Mouse (Mus musculus): ENCODE results near the gene Tnrc6a. TPM values are rescaled to one million over a fixed set of nuclear protein-coding genes. Genes with fewer than 3 reads are reported as not detected.

Tnrc6a gene
- polyA plus RNA-seq, 1 experiment from 2014 or later, result 42.0 TPM

DNA sequence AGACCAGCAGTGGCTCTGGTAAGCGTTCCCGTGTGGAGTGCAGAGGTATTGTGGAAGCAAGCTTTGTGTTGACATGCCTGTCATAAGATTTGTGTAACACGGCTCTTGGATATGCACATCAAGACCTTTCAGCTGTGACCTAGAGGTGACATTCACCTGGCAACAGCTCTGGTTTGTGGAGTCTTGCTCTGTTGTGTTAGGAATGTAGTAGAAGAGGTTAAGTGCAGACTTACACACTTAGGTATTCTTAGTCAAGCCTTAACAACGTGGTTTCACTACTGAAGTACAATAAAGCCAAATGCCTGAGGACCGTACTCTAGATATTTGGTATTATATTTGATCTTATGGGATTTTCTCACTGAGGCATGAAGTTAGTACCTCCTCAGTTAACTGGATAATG, 48.4 kb downstream of the Tnrc6a start:
- H3K27me3 ChIP-seq (replicated peaks; ENCODE audit: control insufficient read depth, insufficient read depth, low read length), result no peaks in the 10 kb centered on the region
- no peak overlapping the region for H3K4me3 ChIP-seq (ENCODE audit: low read depth, low read length)
- no peaks in the 10 kb centered on the region for H3K4me1 ChIP-seq (replicated peaks; ENCODE audit: control insufficient read depth, insufficient read depth, low read length)
- H3K9ac ChIP-seq (ENCODE audit: low read depth, low read length), result no peak overlapping the region
- TF ChIP-seq CTCF (IDR thresholded peaks at IDR 0.05; ENCODE audit: low read depth), result no peak
- H3K4me2 ChIP-seq (replicated peaks; ENCODE audit: low read depth), result no peak overlapping the region
- no peak for ATAC-seq
- no peak overlapping the region for H3K27ac ChIP-seq (ENCODE audit: low read depth, low read length)
- peaks cover 67% of the 10 kb centered on the region for H3K36me3 ChIP-seq (ENCODE audit: control insufficient read depth, insufficient read depth)
- WGBS, result 91% methylated on average over 5 of the region's 5 CpGs
- H3K9me3 ChIP-seq (ENCODE audit: control insufficient read depth), result no peaks in the 10 kb centered on the region

DNA sequence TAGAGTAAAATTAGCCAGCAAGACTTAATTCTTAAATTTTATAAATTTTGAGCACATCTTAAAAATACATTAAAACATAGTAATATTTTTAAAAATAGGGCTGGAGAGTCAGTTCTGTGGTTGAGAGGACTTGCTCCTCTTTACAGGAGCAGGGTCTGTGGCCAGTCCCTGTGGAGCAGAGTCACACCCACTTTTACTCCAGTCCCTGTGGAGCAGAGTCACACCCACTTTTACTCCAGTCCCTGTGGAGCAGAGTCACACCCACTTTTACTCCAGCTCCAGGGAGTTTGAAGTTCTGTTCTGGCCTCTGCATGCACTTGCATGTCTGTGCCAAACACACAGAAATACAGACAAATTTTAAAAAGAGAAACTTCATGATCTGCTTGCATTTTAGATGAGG, 53.5 kb downstream of the Tnrc6a start:
- H3K4me1 ChIP-seq (replicated peaks; ENCODE audit: control insufficient read depth, insufficient read depth, low read length), result no peaks in the 10 kb centered on the region
- no peaks in the 10 kb centered on the region for H3K9me3 ChIP-seq (ENCODE audit: control insufficient read depth)
- no peak overlapping the region for H3K4me3 ChIP-seq (ENCODE audit: low read depth, low read length)
- ATAC-seq, result peak; percentile 59; the same call in 1 of the 2 replicates
- no peak overlapping the region for H3K27ac ChIP-seq (ENCODE audit: low read depth, low read length)
- H3K27me3 ChIP-seq (replicated peaks; ENCODE audit: control insufficient read depth, insufficient read depth, low read length), result no peaks in the 10 kb centered on the region
- no peak overlapping the region for H3K4me2 ChIP-seq (replicated peaks; ENCODE audit: low read depth)
- peaks cover 59% of the 10 kb centered on the region for H3K36me3 ChIP-seq (ENCODE audit: control insufficient read depth, insufficient read depth)
- TF ChIP-seq CTCF (IDR thresholded peaks at IDR 0.05; ENCODE audit: low read depth), result no peak
- no peak overlapping the region for H3K9ac ChIP-seq (ENCODE audit: low read depth, low read length)

GRCm38 (mm10) chr7:123181787-123182701, 58.4 kb downstream of the Tnrc6a start:
- no peak for ATAC-seq
- H3K4me1 ChIP-seq (replicated peaks; ENCODE audit: control insufficient read depth, insufficient read depth, low read length), result no peaks in the 10 kb centered on the region
- no peaks in the 10 kb centered on the region for H3K9me3 ChIP-seq (ENCODE audit: control insufficient read depth)
- peaks cover 73% of the 10 kb centered on the region for H3K36me3 ChIP-seq (ENCODE audit: control insufficient read depth, insufficient read depth)
- TF ChIP-seq CTCF (IDR thresholded peaks at IDR 0.05; ENCODE audit: low read depth), result no peak
- H3K4me3 ChIP-seq (ENCODE audit: low read depth, low read length), result no peak overlapping the region
- WGBS, result 75% methylated on average over 20 of the region's 20 CpGs
- no peak overlapping the region for H3K9ac ChIP-seq (ENCODE audit: low read depth, low read length)
- no peaks in the 10 kb centered on the region for H3K27me3 ChIP-seq (replicated peaks; ENCODE audit: control insufficient read depth, insufficient read depth, low read length)
- H3K27ac ChIP-seq (ENCODE audit: low read depth, low read length), result no peak overlapping the region
- H3K4me2 ChIP-seq (replicated peaks; ENCODE audit: low read depth), result no peak overlapping the region

DNA sequence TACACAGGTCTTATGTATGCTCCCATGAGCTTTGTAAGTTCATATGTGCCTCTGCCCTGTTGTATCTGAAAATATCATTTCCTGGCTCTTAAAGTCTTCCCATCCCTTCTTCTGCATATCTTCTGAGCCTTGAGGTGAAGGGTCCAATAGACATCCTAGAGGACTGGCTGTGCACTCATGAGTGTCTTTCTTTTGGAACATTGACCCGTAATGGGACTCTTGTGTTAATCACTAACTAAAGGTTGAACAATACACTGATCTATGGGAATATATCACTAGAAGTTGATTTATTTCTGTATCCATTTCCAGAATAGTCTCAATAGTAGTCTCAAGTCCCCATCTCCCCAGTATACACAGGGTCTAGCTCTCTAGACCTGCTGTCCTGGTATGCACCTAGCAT, 61.2 kb downstream of the Tnrc6a start:
- H3K36me3 ChIP-seq (ENCODE audit: control insufficient read depth, insufficient read depth), result peaks cover 88% of the 10 kb centered on the region
- 56% methylated on average over 1 of the region's 1 CpGs for WGBS
- H3K9ac ChIP-seq (ENCODE audit: low read depth, low read length), result no peak overlapping the region
- no peak overlapping the region for H3K4me2 ChIP-seq (replicated peaks; ENCODE audit: low read depth)
- TF ChIP-seq CTCF (IDR thresholded peaks at IDR 0.05; ENCODE audit: low read depth), result no peak
- no peaks in the 10 kb centered on the region for H3K9me3 ChIP-seq (ENCODE audit: control insufficient read depth)
- no peak overlapping the region for H3K27ac ChIP-seq (ENCODE audit: low read depth, low read length)
- H3K4me3 ChIP-seq (ENCODE audit: low read depth, low read length), result no peak overlapping the region
- no peaks in the 10 kb centered on the region for H3K4me1 ChIP-seq (replicated peaks; ENCODE audit: control insufficient read depth, insufficient read depth, low read length)
- ATAC-seq, result no peak
- H3K27me3 ChIP-seq (replicated peaks; ENCODE audit: control insufficient read depth, insufficient read depth, low read length), result no peaks in the 10 kb centered on the region

DNA sequence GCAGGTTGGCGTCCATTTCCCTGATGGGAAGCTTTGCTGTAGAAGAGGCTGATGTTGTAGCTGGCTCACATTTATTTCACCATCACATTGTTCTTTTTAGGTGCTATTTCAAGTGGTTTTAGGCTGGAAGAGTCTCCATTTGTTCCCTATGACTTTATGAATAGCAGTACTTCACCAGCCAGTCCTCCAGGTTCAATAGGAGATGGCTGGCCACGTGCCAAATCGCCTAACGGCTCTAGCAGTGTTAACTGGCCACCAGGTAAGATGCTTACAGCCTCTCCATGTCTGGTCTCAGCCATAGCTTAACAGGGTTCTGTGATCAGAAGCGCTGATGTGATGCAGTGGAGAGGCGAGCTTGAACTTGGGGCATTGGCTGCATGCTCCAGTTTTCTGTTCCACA, 62.8 kb downstream of the Tnrc6a start:
- no peak for TF ChIP-seq CTCF (IDR thresholded peaks at IDR 0.05; ENCODE audit: low read depth)
- Histone ChIP-seq H3K27ac (ENCODE audit: low read depth, low read length) (no peak overlapping the region), H3K9me3 (ENCODE audit: control insufficient read depth) (no peaks in the 10 kb centered on the region), H3K4me3 (ENCODE audit: low read depth, low read length) (no peak overlapping the region), H3K27me3 (replicated peaks; ENCODE audit: control insufficient read depth, insufficient read depth, low read length) (no peaks in the 10 kb centered on the region), H3K4me2 (replicated peaks; ENCODE audit: low read depth) (no peak overlapping the region), H3K9ac (ENCODE audit: low read depth, low read length) (no peak overlapping the region), H3K36me3 (ENCODE audit: control insufficient read depth, insufficient read depth) (peaks cover 88% of the 10 kb centered on the region), H3K4me1 (replicated peaks; ENCODE audit: control insufficient read depth, insufficient read depth, low read length) (no peaks in the 10 kb centered on the region)
- 83% methylated on average over 6 of the region's 6 CpGs for WGBS
- ATAC-seq, result no peak

- H3K27me3 ChIP-seq (replicated peaks; ENCODE audit: control insufficient read depth, insufficient read depth, low read length), result no peaks in the 10 kb centered on the region
- peaks cover 88% of the 10 kb centered on the region for H3K36me3 ChIP-seq (ENCODE audit: control insufficient read depth, insufficient read depth)
- H3K27ac ChIP-seq (ENCODE audit: low read depth, low read length), result peak overlapping the region; percentile 15; the same call in 1 of the 2 replicates
- no peaks in the 10 kb centered on the region for H3K4me1 ChIP-seq (replicated peaks; ENCODE audit: control insufficient read depth, insufficient read depth, low read length)
- no peak overlapping the region for H3K4me3 ChIP-seq (ENCODE audit: low read depth, low read length)
- no peak for TF ChIP-seq CTCF (IDR thresholded peaks at IDR 0.05; ENCODE audit: low read depth)
- H3K9me3 ChIP-seq (ENCODE audit: control insufficient read depth), result no peaks in the 10 kb centered on the region
- no peak overlapping the region for H3K4me2 ChIP-seq (replicated peaks; ENCODE audit: low read depth)
- 56% methylated on average over 4 of the region's 4 CpGs for WGBS
- ATAC-seq, result no peak; the same call in 1 of the 2 replicates
- no peak overlapping the region for H3K9ac ChIP-seq (ENCODE audit: low read depth, low read length)
These were observed 63.6 kb downstream of the Tnrc6a start for GRCm38 (mm10) chr7:123187246-123187645.
